Mouse (Mus musculus) heart, embryonic 11.5 days (tissue): ENCODE measurements around the gene Hist2h3c1. TPM values are rescaled to one million over a fixed set of nuclear protein-coding genes. Genes with fewer than 3 reads are reported as not detected.
A peak's percentile ranks its signal among the peaks of the same experiment; 100 is the strongest.

ENCODE experiments used
- ATAC-seq: fragments of 200-750 bp; cut with Nextera tagmentation; replicated peaks from 2 replicates; pipeline ENCODE4 v1.8.0; 2017; ENCODE audit warnings: moderate library complexity; ENCODE audit not compliant: insufficient number of reproducible peaks, low FRiP score, low TSS enrichment
- H3K27ac ChIP-seq: fragments of 300-500 bp; sonication (generic); 2 replicates; pipeline ENCODE4 v1.5.1; 2014; ENCODE audit warnings: mild to moderate bottlenecking, low read depth, low read length
- H3K27me3 ChIP-seq: fragments of 300-500 bp; sonication (generic); 2 replicates; pipeline ENCODE4 v1.6.1; 2014; ENCODE audit warnings: mild to moderate bottlenecking, low read length, mixed read lengths; ENCODE audit not compliant: control insufficient read depth, insufficient read depth
- H3K36me3 ChIP-seq: fragments of 300-500 bp; sonication (generic); 2 replicates; pipeline ENCODE4 v1.6.1; 2014; ENCODE audit warnings: mild to moderate bottlenecking, low read length, moderate library complexity, mixed read lengths; ENCODE audit not compliant: control insufficient read depth, insufficient read depth
- H3K4me1 ChIP-seq: fragments of 300-500 bp; sonication (generic); 2 replicates; pipeline ENCODE4 v1.6.1; 2014; ENCODE audit warnings: low read length; ENCODE audit not compliant: control insufficient read depth, insufficient read depth
- H3K4me2 ChIP-seq: fragments of 300-500 bp; sonication (generic); 2 replicates; pipeline ENCODE4 v1.6.1; 2014; ENCODE audit warnings: mild to moderate bottlenecking, moderate library complexity
- H3K4me3 ChIP-seq: fragments of 300-500 bp; sonication (generic); 2 replicates; pipeline ENCODE4 v1.5.1; 2014; ENCODE audit warnings: low read depth, low read length
- H3K9ac ChIP-seq: fragments of 300-500 bp; sonication (generic); 2 replicates; pipeline ENCODE4 v1.6.1; 2014; ENCODE audit warnings: mild to moderate bottlenecking, low read depth, low read length, moderate library complexity
- H3K9me3 ChIP-seq: fragments of 300-500 bp; sonication (generic); replicated peaks from 2 replicates; pipeline ENCODE4 v1.6.1; 2016; ENCODE audit warnings: low read length; ENCODE audit not compliant: control insufficient read depth
- WGBS: fragments of 180-500 bp; shearing (Covaris S2); extraction: QIAGEN DNeasy Blood & Tissue Kit; methylation state at CpG from one replicate; pipeline ENCODE4 v1.1.7; 2014; ENCODE audit not compliant: insufficient replicate concordance; 5-methylcytosine and 5-hydroxymethylcytosine counted together
- polyA plus RNA-seq: library from polyadenylated mRNA; unstranded; fragments of >200 nt; fragmentation: Nextera tagmentation; extraction: Ambion mirVana; gene quantifications from 2 replicates; pipeline ENCODE4 v1.2.1, GENCODE M21; 2014

Hist2h3c1 gene
- polyA plus RNA-seq, 1 experiment from 2014 or later = 1.2 TPM

DNA sequence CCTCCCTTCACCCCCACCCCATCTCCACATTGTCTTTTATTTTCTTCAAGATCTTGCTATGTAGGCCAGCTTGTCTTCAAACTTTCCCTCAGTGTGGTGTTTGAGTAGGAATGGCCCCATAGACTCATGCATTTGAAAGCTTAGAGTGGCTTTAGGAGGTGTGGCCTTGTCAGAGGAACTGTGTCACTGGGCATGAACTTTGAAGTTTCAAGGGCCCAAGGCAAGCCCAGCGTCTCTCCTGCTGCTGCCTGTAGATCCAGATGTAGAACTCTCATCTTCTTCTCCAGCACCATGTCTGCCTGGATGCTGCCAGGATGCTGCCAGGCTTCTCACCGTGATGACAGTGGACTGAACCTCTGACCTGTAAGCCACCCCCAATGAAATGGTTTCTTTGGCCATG is 17.7 kb upstream of the Hist2h3c1 start:
- 58% methylated on average over 2 of the region's 2 CpGs for WGBS
- H3K27ac ChIP-seq = no peak overlapping the region
- ATAC-seq = no peak
- H3K9me3 ChIP-seq = no peaks in the 10 kb centered on the region
- no peaks in the 10 kb centered on the region for H3K36me3 ChIP-seq
- H3K4me3 ChIP-seq = no peak overlapping the region
- no peak overlapping the region for H3K4me2 ChIP-seq
- H3K4me1 ChIP-seq = peaks cover 14% of the 10 kb centered on the region
- no peaks in the 10 kb centered on the region for H3K27me3 ChIP-seq
- H3K9ac ChIP-seq = no peak overlapping the region

DNA sequence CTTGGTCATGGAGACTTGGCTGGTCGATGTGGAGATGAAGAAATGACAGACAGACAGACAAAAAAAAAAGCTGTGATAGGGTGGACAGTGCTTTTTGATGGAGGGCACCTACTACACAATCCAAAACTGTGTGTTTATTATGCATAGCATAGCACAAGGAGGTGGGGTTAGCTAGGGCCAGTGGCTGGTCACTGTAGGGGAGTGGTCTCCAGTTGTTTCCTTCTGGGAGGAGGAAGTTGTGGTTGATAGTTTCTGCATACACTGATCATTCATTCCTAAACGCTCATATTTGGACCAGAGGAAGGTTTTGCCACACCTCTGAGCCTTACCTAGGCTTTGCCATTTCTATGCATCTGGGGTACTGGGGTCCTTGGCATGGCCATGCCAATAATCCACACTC is 16.1 kb upstream of the Hist2h3c1 start:
- ATAC-seq = no peak
- Histone ChIP-seq H3K4me3 (no peak overlapping the region), H3K27ac (no peak overlapping the region), H3K4me2 (no peak overlapping the region), H3K36me3 (no peaks in the 10 kb centered on the region), H3K9me3 (no peaks in the 10 kb centered on the region), H3K27me3 (no peaks in the 10 kb centered on the region), H3K9ac (no peak overlapping the region), H3K4me1 (peaks cover 7% of the 10 kb centered on the region)
- 75% methylated on average over 2 of the region's 2 CpGs for WGBS

- no peak for ATAC-seq
- Histone ChIP-seq H3K36me3 (no peaks in the 10 kb centered on the region), H3K9me3 (no peaks in the 10 kb centered on the region), H3K4me3 (no peak overlapping the region), H3K4me1 (peaks cover 2% of the 10 kb centered on the region; the same call in 1 of the 2 replicates), H3K9ac (no peak overlapping the region), H3K4me2 (no peak overlapping the region), H3K27me3 (no peaks in the 10 kb centered on the region), H3K27ac (no peak overlapping the region)
- WGBS = 66% methylated on average over 4 of the region's 4 CpGs
Measured at GRCm38 (mm10) chr3:96230910-96231757, 15.4 kb upstream of the Hist2h3c1 start.

GRCm38 (mm10) chr3:96231758-96232120 is 14.7 kb upstream of the Hist2h3c1 start:
- Histone ChIP-seq H3K36me3 (no peaks in the 10 kb centered on the region), H3K9ac (no peak overlapping the region), H3K4me1 (no peaks in the 10 kb centered on the region), H3K27ac (no peak overlapping the region), H3K4me3 (no peak overlapping the region), H3K4me2 (no peak overlapping the region), H3K27me3 (no peaks in the 10 kb centered on the region), H3K9me3 (no peaks in the 10 kb centered on the region)
- no peak for ATAC-seq
- 46% methylated on average over 2 of the region's 2 CpGs for WGBS

DNA sequence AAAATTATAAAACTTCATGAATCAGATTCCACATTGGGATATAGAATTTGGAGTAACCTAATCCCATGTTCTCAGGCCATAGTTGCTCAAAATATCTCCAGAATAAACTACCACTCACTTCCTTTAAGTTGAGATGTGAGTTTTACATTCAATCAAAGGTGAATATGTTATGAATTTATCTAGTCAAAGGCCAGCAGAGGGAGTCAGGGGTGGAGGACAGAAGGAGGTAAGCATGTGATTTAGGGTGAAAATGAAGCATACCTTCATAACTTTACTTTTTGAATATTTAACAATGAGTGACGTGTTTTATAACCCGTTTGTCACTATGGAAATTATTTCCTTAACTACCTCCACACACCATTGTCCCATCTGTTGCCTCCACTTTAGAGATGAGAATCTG is 11.6 kb upstream of the Hist2h3c1 start:
- Histone ChIP-seq H3K27ac (no peak overlapping the region), H3K4me2 (no peak overlapping the region), H3K27me3 (no peaks in the 10 kb centered on the region), H3K36me3 (no peaks in the 10 kb centered on the region), H3K4me3 (no peak overlapping the region), H3K9me3 (no peaks in the 10 kb centered on the region), H3K9ac (no peak overlapping the region), H3K4me1 (peaks cover 9% of the 10 kb centered on the region)
- ATAC-seq = no peak
- 88% methylated on average over 2 of the region's 2 CpGs for WGBS

DNA sequence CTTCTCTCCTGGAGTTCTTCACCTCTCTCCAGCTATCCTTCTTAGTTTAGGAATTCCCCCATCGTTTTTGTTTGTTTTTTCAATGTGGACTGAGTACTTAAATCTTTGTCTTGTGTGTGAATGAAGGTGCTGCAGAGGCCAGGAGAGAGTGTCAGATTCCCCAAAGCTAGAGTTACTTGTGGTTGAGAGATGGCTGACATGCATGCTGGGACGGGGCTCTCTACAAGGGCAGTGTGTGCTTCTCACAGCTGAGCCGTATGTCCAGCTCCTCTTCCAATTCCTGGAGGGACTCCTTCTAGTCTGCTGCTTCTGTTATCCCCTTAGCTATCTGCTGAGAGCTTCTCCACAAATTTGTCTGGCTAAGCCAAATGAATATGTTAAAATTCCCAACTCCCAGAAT is 10.6 kb upstream of the Hist2h3c1 start:
- no peak overlapping the region for H3K9ac ChIP-seq
- 46% methylated on average over 3 of the region's 3 CpGs for WGBS
- no peak overlapping the region for H3K27ac ChIP-seq
- H3K4me1 ChIP-seq = peaks cover 11% of the 10 kb centered on the region
- H3K9me3 ChIP-seq = no peaks in the 10 kb centered on the region
- H3K4me2 ChIP-seq = no peak overlapping the region
- H3K4me3 ChIP-seq = no peak overlapping the region
- ATAC-seq = no peak
- no peaks in the 10 kb centered on the region for H3K36me3 ChIP-seq
- no peaks in the 10 kb centered on the region for H3K27me3 ChIP-seq

GRCm38 (mm10) chr3:96236834-96237334 is 9.6 kb upstream of the Hist2h3c1 start:
- no peak overlapping the region for H3K27ac ChIP-seq
- peaks cover 11% of the 10 kb centered on the region for H3K4me1 ChIP-seq
- WGBS = 76% methylated on average over 4 of the region's 4 CpGs
- H3K27me3 ChIP-seq = no peaks in the 10 kb centered on the region
- H3K9ac ChIP-seq = peak overlapping the region; percentile 84; the same call in 1 of the 2 replicates
- no peak for ATAC-seq
- H3K9me3 ChIP-seq = no peaks in the 10 kb centered on the region
- H3K36me3 ChIP-seq = no peaks in the 10 kb centered on the region
- peak overlapping the region; percentile 59 for H3K4me3 ChIP-seq
- peak overlapping the region; percentile 76 for H3K4me2 ChIP-seq

GRCm38 (mm10) chr3:96237335-96237903 is 9.1 kb upstream of the Hist2h3c1 start:
- 32% methylated on average over 7 of the region's 7 CpGs for WGBS
- no peaks in the 10 kb centered on the region for H3K9me3 ChIP-seq
- peaks cover 11% of the 10 kb centered on the region for H3K4me1 ChIP-seq
- ATAC-seq = no peak
- no peaks in the 10 kb centered on the region for H3K36me3 ChIP-seq
- H3K27ac ChIP-seq = peak overlapping the region; percentile 83
- no peaks in the 10 kb centered on the region for H3K27me3 ChIP-seq
- peak overlapping the region; percentile 59 for H3K4me3 ChIP-seq
- peak overlapping the region; percentile 76 for H3K4me2 ChIP-seq
- H3K9ac ChIP-seq = peak overlapping the region; percentile 84
